Mouse (Mus musculus) testis, adult 10 weeks (tissue): Measurements from ENCODE around the gene Cyb5b. TPM values are rescaled to one million over a fixed set of nuclear protein-coding genes. Genes with fewer than 3 reads are reported as not detected.

ENCODE experiments used
- polyA plus RNA-seq: library from polyadenylated mRNA; stranded (reverse); fragments of 350-450 nt; fragmentation: Illumina TruSeq; extraction: RNeasy Lipid Tissue Mini Kit (QIAGEN cat#74804); gene quantifications from one replicate; pipeline ENCODE4 v1.2.3, GENCODE M21; 2014; ENCODE audit warnings: low read depth, low replicate concordance

Gene Cyb5b
- 51.2 TPM for polyA plus RNA-seq

DNA sequence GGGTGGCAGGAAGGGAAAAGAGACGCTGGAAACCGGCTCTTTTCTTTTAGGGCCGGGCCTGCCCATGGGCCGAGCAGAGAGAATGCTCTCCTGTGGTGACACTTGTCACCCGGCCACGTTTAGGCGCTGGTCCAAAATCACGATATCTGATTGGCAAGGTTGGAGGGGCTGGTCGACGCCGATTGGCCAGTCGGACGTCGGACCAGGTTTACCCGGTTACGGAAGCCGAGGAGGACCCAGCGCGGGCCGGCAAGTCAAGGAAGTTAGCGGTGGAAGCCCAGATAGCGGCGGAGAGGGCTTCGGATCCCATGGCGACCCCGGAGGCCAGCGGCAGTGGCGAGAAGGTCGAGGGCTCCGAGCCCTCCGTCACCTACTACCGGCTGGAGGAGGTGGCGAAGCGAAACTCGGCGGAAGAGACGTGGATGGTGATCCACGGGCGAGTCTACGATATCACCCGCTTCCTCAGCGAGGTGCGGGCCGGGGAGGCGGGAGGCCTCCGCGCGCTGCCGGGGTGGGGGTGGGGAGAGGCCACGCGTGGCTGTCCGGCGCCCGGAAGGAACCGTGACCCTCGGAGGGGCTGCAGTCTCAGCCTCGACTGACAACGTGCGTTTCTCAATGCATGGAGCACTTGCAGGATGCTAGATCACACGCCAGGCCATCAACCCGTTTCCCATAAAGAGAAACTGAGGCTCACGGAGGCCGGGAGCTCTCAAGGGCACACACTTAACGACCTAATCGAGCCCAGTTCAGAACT, at the start of gene Cyb5b:
TSS of gene Cyb5b (plus strand) at position 237 of the 754 bp plus-strand sequence.

Other genes with a start within 250 kb of the Cyb5b start
- gene Sntb2, start 214.9 kb upstream of the Cyb5b start, polyA plus RNA-seq = 14.1 TPM
- gene Vps4a, start 119.4 kb upstream of the Cyb5b start, polyA plus RNA-seq = 134 TPM
- 13.9 TPM for gene Pdf, start 102.0 kb upstream of the Cyb5b start, polyA plus RNA-seq
- 14.0 TPM for gene Cog8, start 94.0 kb upstream of the Cyb5b start, polyA plus RNA-seq
- 9.0 TPM for gene Nip7, start 93.8 kb upstream of the Cyb5b start, polyA plus RNA-seq
- 25.8 TPM for gene Tmed6, start 85.0 kb upstream of the Cyb5b start, polyA plus RNA-seq
- 25.8 TPM for gene Terf2, start 54.1 kb upstream of the Cyb5b start, polyA plus RNA-seq
- 61.8 TPM for gene Nfat5, start 142.8 kb downstream of the Cyb5b start, polyA plus RNA-seq